Mouse (Mus musculus) liver, adult 2 months (tissue): ENCODE measurements around the gene Gm10643.

Source experiments
- CTCF ChIP-seq: fragments of 200-500 bp; IDR thresholded peaks from 2 replicates; pipeline ENCODE4 v1.5.1; 2011; ENCODE audit warnings: low read depth, low read length, control low read depth
- POLR2A ChIP-seq: fragments of 200-500 bp; IDR thresholded peaks from 2 replicates; pipeline ENCODE4 v1.6.1; 2011; ENCODE audit warnings: low read length, control low read depth; ENCODE audit not compliant: insufficient read depth; ENCODE audit errors: extremely low read depth

- TF ChIP-seq CTCF (no peak), POLR2A (no peak)
Observed at GRCm38 (mm10) chr8:84023631-84024030, 41.3 kb downstream of the Gm10643 start.
